Comparison of ENCODE assay signal across 23 mouse cellular contexts in the genomic region with DNA sequence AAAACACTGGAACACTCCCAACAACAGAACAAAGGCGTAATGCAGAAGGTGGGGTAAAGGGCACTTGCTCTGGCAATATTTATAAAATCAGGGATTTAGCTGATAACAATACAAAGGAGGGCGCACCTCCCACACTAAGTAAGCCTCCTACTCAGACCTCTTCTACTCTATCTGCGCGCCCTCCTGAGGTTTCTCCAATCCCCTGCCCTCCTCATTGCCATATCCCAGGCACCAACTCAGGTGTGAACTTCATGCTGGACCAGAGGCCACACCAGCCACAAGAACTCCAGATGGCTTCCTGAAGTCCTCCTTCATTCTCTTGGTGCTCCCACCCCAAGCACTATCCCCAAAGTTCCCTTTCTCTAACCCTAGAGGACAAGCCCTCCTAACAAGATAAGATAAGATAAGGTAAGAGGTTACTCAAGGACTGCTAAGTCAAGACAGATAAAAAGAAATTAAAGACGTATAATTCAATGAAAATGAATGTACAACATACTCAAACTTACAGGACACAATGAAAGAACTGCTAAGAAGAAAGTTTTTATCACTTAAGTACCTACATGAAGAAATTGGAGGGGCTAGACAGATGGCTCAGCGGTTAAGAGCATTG.
"Had no signal": no experiment of that assay in that cellular context is flagged by ENCODE, and none has a peak within 500 bp of the region (broad histone marks: within the 10 kb centered on the region; RNA-seq: fewer than 3 reads in every experiment).

No protein-coding gene starts in this region.

- H3K4me2 ChIP-seq: kidney, embryonic 15.5 days; limb, embryonic 13.5 days; liver, embryonic 12.5 days; liver, embryonic 15.5 days; lung, embryonic 15.5 days; midbrain, embryonic 12.5 days; midbrain, embryonic 15.5 days; neural tube, embryonic 12.5 days; neural tube, embryonic 15.5 days had no signal

- ATAC-seq: inflammation-experienced regulatory T-cells, adult 6 months; liver, embryonic 12.5 days; midbrain, embryonic 15.5 days had no signal

- H3K4me3 ChIP-seq: kidney, embryonic 15.5 days; limb, embryonic 10.5 days; limb, embryonic 13.5 days; liver, embryonic 12.5 days; liver, embryonic 15.5 days; lung, embryonic 15.5 days; midbrain, embryonic 12.5 days; midbrain, embryonic 15.5 days; neural tube, embryonic 12.5 days; neural tube, embryonic 15.5 days had no signal

- H3K27me3 ChIP-seq: kidney, embryonic 15.5 days; limb, embryonic 13.5 days; liver, embryonic 12.5 days; liver, embryonic 15.5 days; lung, embryonic 15.5 days; midbrain, embryonic 12.5 days; midbrain, embryonic 15.5 days; neural tube, embryonic 12.5 days; neural tube, embryonic 15.5 days had no signal

- H3K9me3 ChIP-seq: kidney, embryonic 15.5 days; limb, embryonic 10.5 days; limb, embryonic 13.5 days; liver, embryonic 12.5 days; liver, embryonic 15.5 days; lung, embryonic 15.5 days; midbrain, embryonic 12.5 days; midbrain, embryonic 15.5 days; neural tube, embryonic 12.5 days; neural tube, embryonic 15.5 days had no signal

- H3K27ac ChIP-seq: kidney, embryonic 15.5 days; limb, embryonic 10.5 days; limb, embryonic 13.5 days; liver, embryonic 12.5 days; liver, embryonic 15.5 days; lung, embryonic 15.5 days; midbrain, embryonic 12.5 days; midbrain, embryonic 15.5 days; neural tube, embryonic 12.5 days; neural tube, embryonic 15.5 days had no signal

- H3K4me1 ChIP-seq: kidney, embryonic 15.5 days; limb, embryonic 10.5 days; limb, embryonic 13.5 days; liver, embryonic 12.5 days; liver, embryonic 15.5 days; lung, embryonic 15.5 days; midbrain, embryonic 12.5 days; midbrain, embryonic 15.5 days; neural tube, embryonic 12.5 days; neural tube, embryonic 15.5 days had no signal

- DNase-seq: kidney, adult 11 months; kidney, adult 8-10 months; kidney, postnatal 14 days; kidney, postnatal 4 days; layer of hippocampus, adult 9-11 months; liver; lung, adult 18-20 months; lung, postnatal 14 days; lung, postnatal 4 days; right cerebral cortex, postnatal 14 days; right cerebral cortex, postnatal 4 days; thymus, postnatal 25 days had no signal

- H3K9ac ChIP-seq: kidney, embryonic 15.5 days; limb, embryonic 13.5 days; liver, embryonic 12.5 days; liver, embryonic 15.5 days; lung, embryonic 15.5 days; midbrain, embryonic 12.5 days; midbrain, embryonic 15.5 days; neural tube, embryonic 12.5 days; neural tube, embryonic 15.5 days had no signal
